Mouse (Mus musculus) brain, adult 2 months (tissue): ENCODE results near the gene Smad6.
A peak's percentile ranks its signal among the peaks of the same experiment; 100 is the strongest.

ENCODE experiments used
- DNase-seq: peaks from one replicate; pipeline ENCODE4 v3.0.0; 2011; ENCODE audit warnings: low read depth, low spot score

Gene Smad6

DNA sequence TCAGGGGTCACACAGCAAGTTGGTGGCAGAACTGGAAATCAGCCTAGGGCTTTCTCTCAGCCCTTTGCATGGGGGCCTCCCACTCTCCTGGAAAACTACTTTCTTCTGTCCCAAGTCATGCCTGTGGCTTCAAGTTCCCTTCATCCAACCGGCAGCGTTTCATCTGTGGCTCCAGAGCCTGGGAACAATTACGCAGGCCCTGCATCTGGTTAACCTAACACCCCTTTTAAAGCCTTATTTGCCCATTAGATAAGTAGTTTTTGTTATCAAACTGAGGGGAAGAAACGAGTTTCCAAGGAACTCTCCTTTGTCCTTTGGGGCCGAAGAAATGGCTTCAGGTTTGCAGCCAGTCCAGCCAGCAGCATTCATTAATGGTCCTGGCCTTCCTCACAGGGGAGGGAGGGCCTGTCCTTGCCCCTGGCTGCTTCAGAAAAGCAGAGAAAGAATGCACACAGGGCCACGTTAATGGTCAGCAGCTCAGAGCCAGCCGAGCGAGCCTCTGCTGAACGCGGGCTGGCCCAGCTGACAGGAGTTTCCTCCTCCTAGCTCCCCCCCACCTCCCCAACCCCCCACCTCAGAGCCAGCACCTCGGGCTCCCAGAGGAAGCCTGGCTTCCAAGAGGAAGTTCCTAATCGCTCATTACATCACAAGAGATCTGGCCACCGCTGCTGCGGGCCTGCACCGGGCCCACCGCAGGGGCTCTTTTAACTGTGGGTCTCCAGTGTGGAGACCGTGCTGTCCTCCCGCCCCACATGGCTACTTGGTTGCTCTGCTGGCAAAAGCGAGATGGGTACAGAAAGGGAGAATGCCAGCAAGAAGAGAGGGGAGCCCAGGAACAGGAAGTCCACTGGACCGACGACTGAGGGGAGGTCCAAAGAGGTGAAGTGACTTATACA, 61.7 kb downstream of the Smad6 start:
- no peak for DNase-seq

GRCm38 (mm10) chr9:63959129-63959932, 62.5 kb downstream of the Smad6 start:
- peak; percentile 8 for DNase-seq

GRCm38 (mm10) chr9:63958337-63959030, 63.4 kb downstream of the Smad6 start:
- DNase-seq = peak; percentile 40

DNA sequence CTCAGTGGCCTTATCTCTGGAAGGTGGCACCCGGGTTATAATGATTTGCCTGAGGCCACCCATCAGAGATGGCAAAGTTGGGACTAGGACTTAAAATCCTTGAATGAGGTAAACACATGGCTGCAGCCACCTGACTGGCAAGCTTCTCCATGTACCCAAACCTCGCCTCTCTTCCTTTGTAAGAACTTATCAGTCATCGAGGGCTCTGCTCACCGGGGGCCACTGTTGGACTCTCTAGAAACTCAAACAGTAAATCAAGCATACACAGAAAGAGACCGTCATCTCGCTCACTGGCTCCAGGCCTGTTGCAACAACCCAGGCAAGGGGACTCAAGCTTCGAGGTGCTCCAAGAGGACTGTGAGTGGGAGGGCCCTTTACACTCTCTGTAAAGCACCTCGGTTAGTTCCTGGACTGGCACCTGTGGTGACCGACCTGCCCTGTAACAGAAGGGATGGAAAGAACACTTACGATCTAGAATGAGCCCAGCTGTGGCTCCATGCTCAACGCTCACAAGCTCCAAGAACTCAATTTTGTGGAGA, 64.1 kb downstream of the Smad6 start:
- DNase-seq = no peak

DNA sequence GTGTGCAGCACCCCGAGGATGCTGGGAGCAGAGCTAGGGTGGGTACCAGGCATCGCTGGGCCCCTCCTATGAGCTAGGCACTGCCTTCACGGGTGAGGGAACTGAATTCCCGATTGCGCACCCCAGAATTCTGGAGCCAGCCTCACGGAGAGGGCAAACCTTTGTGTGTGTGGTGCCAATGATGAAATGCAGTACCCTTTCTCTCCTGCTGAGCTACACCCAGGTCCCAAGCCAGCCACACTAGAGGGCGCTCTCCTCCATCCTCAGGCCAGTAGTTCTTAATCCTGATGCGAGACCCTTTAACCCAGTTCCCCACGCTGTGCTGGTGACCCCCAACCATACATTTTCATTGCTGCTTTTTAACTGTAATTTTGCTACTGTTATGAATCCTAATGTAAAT, 65.8 kb downstream of the Smad6 start:
- peak; percentile 83 for DNase-seq

DNA sequence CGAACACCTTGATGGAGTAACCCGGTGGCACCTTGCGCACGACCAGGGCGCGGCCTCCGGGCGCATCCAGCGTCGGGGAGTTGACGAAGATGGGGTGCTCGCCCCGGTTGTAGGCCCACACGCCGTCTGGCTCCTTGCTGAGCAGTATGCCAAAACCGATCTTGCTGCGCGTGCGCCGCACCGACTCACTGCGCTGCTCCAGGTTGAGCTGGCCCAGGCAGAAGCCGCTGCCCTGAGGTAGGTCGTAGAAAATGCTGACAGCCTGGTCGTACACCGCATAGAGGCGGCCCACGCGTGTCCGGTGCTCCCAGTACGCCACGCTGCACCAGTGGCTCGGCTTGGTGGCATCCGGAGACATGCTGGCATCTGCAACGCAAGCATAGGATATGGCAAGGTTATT, 68.2 kb downstream of the Smad6 start:
- peak; percentile 63 for DNase-seq

- DNase-seq = no peak
Observed at GRCm38 (mm10) chr9:63952591-63952990, 69.3 kb downstream of the Smad6 start.

- no peak for DNase-seq
Observed at GRCm38 (mm10) chr9:63950357-63950756, 71.5 kb downstream of the Smad6 start.

GRCm38 (mm10) chr9:63949393-63949792, 72.5 kb downstream of the Smad6 start:
- DNase-seq = no peak

DNA sequence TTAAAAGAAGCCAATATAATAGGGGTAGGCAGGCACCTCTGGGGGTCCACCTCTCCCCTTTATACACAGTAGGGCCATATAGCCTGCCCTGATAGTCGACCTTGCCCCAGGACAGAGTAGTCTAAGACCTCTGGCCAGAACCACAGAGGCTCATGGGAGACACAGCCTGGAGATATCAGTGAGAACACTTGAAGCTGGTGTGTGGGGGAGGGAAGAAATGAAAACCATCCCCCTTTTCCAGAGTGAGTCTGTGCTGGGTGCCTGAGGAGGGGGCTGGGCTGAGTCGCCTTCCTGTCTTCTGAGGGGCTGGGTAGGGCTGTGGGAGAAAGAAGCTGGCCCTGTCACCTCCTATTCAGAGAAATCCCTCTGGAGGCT, 79.3 kb downstream of the Smad6 start:
- no peak for DNase-seq

DNA sequence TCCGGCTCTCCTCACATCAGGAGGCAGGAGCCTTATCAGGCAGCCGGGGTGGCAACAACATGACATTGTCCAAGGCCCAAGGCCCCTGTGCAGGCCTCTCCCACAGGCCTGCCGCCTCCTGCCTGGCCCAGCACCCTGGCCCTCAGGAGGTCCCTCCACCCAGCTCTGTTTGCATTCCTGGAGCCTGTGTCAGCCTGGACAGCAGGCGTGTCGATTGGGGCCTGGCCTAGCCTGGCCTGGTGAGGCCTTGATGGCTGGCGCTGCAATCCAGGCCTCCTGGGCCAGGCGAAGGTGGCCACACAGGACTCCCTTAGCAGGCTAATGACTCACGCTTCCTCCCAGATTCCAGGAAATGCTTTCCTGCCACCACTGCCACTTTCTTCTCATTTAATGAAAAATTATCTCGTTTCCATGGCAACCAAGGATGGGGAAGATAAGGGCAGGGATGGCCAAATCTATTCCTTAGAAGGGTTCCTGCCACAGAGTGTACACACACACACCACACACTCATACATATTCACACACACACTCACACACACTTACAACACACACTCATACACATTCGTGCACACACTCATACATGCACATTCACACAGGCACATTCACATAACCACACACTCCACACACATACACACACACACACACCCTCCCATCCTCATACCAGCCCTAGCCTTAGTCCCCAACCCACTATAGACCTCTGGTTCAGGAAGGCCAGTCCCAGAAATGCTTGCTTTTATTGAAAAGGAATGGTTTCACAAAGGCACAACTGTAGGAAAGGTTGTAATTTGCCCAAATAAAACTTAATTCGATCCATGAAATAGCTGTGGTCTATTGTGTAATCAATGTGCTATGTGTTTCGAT, 79.9 kb downstream of the Smad6 start:
- peak; percentile 54 for DNase-seq

GRCm38 (mm10) chr9:63936256-63936655, 85.6 kb downstream of the Smad6 start:
- no peak for DNase-seq

DNA sequence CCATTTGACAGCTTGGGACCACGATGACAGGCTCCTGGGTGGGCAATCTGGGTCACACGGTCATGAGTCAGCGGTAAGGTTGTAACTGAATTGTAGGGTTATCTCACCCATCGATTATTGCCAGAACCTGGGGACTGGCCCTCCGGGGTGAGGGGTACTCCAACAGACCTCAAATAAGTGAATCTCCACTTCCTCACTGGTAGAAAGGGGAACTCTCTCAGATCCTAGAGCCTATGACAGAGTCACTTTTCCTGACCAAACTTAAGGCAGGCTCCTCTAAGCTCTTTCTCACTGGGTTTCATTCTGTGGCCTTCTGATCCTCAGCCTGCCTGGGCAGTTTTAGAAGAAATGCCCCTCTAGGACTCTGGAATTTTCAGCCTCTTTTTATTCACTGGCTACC, 88.8 kb downstream of the Smad6 start:
- DNase-seq = no peak

DNA sequence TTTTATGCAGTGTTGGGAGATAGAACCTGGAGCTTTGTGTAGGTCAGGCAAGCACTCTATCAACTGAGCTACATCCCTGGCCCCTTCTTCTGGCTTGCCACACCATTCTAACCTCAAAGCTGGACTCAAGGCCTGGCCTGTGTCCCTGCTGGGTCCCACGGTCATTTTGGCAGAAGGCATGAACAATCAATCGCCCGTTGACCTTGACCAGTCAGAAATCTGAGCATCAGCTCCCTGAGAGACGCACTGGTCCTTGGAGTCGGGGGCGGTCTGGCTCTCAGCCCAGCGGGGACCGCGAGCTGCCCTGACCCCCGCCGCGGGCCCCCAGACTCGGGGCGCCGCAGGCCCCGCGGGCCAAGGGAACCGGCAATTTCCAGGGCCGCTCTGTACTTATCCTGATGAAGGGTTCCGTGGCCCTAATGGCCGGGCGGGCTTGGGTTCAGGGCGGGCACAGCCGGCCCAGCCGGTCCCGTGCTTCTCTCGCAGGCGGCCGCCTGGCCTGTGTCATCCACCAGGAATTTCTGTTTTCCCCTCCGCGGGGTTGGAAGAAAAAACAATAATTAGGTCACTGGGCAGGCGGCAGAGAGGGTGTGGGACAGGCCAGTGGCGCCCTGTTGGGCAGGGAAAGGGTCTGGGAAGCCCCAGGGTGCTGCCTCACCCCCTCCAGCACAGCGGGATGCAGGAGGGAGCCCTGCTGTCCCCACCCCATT, 94.4 kb downstream of the Smad6 start:
- no peak for DNase-seq

- no peak for DNase-seq
Observed at GRCm38 (mm10) chr9:63926377-63926776, 95.5 kb downstream of the Smad6 start.

- no peak for DNase-seq
Observed at GRCm38 (mm10) chr9:63923190-63923717, 98.6 kb downstream of the Smad6 start.

GRCm38 (mm10) chr9:63919708-63920107, 102.2 kb downstream of the Smad6 start:
- DNase-seq = no peak

GRCm38 (mm10) chr9:63919001-63919555, 102.8 kb downstream of the Smad6 start:
- DNase-seq = peak; percentile 82

- peak; percentile 83 for DNase-seq
Observed at GRCm38 (mm10) chr9:63918245-63918644, 103.6 kb downstream of the Smad6 start.

GRCm38 (mm10) chr9:63916441-63916840, 105.4 kb downstream of the Smad6 start:
- DNase-seq = no peak
